Mouse (Mus musculus): ENCODE measurements around the gene Rsl1.
A peak's percentile ranks its signal among the peaks of the same experiment; 100 is the strongest.
"Not testable (repeated sequence)": the region's sequence is repeated elsewhere in the genome, so short reads cannot be mapped to it uniquely, and the experiment has no call there.

Rsl1 gene

DNA sequence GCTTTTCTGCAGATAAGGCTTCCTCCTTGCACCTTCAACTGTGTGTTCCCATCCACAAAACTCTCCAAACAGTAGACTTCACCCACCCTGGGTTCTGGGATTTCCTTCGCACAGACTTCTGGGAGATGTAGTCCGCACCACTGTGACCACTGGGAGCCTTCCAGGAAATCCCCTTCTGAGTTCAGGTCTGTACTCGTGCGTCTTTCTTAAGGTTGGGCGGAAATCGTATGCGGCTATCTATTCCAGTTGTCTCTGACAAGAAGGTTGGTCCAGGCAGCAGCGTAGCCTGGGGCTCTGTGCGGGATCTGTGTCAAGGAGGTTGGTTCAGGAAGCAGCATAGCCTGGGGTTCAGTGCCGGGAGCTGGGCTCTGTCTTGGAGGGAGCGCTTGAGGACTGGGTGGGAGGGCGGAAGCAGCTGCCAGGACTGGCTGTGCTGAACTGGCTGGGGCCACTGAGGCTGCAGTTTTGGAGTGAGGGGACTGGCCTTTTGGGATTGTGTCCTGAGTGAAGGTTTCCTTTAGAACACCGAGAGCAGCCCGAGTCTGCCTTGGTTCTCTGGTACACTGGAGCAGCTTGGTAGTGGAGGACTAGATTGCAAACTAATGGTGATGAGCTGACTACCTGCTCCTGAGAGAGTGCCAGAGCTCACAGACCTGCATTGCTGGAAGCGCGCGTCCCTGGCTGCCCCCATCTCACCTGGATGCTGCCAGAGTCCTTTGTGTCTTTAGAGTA lies at the start of gene Rsl1:
Gene Rsl1, plus strand, starts transcription at position 192 of the 732 bp plus-strand sequence.
- DNase-seq = peak; percentile 58

GRCm38 (mm10) chr13:67124460-67124859 lies 48.5 kb upstream of the Rsl1 start:
- DNase-seq = no peak

DNA sequence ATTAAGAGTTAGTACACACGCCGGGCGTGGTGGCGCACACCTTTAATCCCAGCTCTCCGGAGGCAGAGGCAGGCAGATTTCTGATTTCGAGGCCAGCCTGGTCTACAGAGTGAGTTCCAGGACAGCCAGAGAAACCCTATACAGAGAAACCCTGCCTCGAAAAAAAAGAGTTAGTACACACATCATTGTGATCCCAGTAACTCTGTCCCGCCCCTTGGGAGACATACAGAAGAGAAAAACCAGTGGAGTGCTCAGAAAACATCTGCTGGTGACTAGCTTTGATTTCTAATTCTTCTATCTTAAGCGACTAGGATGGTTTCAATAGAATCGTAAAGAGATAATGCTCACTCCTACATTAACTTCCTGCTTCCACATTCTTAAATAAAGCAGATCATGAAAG lies 45.5 kb upstream of the Rsl1 start:
- DNase-seq = not testable (repeated sequence)

DNA sequence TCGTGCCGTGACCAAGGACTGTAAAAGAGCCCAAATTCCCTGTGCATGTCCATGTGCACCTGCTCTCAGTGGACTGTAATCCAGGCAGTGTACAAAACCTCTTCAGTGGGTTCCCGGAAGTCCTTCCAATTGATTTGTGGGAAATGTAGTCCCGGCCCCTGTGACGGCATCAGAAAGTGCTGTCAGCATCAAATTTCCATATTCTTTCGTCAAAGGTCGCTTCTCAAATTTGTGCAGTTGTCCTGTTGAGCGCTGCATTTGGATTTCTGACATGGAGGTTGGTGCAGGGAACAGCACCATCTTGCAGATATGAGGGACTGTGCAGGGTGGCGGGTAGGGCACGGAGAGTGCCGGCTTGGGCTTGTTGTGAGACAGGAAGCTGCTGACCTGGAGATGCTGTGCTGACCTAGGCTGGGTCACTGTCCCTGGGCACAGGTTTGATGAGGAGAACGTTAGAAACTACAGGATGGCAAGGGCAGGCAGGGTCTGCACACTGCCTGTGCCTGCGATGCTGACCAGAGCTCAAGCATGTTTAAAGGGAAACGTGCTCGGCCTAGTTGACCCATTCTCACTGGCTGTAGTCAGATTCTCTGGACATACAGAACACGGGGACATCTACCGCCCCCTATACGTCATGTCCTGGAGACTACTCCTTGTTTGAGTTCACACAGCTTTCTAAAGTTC lies 44.8 kb upstream of the Rsl1 start:
- DNase-seq = peak; percentile 72

DNA sequence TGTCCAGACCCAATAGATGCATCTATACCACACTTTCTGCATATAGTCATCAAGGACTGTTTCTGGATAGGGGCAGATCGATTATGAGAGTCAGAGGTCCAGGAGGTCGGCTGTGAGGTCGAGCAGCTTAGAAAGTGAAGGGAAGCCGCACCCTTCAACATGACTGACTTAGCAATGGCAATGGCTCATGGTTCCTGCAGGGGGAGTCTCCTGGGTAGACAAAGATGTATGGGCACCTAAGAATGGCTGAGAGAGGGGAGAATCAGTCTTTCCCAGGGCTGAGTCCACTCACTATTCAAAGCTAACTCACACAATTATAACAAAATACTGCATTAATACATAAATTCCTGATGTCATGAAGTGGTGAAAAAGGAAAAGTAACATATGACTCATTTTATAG lies 6.9 kb upstream of the Rsl1 start:
- not testable (repeated sequence) for DNase-seq

DNA sequence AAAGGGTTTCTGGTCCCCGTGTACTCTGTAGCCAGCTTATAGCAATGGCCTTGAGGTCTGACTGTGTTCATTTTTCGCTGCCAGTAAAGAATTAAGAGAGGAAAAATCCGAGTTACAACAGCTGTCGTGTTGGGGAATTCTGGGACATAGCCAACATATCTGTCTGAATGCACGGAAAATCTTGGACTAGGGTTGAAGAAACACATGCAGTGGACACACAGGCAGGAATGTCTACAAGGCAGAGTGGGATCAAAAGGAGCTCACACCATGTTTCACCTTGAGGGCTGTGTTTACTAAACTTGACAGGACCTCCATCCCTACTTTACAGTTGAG lies 707 bp downstream of the Rsl1 start:
- DNase-seq = no peak

DNA sequence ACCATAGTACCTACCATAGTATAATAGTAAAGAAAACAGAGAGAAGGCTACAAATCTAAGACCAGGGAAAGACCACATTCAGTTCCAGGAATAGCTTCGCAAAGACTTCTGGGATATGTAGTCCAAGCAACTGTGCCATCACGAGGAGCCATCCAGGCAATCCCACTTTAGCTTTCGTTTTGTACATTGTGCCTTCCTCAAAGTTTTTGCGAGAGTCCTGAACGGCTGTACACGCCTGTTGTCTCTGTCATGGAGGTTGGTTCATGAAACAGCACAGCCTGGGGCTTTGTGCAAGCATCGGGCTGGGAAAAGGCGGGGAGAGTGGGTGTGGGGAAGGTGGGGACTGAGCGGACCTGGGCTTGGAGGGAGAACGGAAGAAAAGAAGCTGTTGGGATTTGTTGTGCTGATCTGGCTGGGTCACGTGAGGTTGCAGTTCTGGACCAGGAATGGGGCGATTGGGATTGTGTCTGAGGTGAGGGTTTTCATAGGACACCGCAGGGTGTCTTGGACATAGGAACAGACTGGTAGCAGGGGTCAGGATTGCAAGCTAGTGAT lies 21.4 kb downstream of the Rsl1 start, which contains the start of gene Zfp455:
Gene Zfp455, plus strand, starts transcription at position 167 of the 555 bp plus-strand sequence.
- peak; percentile 45 for DNase-seq

GRCm38 (mm10) chr13:67201656-67202055 lies 28.7 kb downstream of the Rsl1 start:
- no peak for DNase-seq

DNA sequence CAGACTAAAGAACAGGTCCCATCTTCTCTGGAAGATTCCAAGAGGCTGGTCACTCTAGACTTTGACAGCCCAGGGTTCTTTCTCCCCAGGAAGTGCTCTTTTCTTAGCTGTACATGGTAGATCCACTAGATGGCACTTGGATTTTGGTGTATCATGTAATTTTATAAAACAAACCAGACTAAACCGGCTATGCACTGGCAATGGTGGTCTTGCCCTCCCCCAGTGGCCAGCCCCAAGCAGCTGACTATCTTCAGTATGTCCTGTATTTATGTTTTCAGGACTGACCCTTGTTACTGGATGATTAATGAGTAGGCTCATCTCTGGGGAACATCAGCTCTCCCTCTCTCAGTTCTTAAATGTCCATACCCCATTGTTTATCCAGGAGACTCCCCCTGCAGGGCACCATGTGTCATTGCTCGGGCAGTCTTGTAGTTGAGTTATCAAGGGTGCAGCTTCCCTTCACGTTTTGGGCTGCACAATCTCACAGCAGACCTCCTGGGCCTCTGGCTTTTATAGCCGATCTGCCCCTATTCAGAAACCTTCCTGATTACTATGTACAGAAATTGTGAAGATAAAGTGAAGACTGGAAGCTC lies 41.1 kb downstream of the Rsl1 start:
- DNase-seq = no peak
